ENCODE assay signal across 22 mouse cellular contexts in genomic region chr1:63134530-63134929, GRCm38 (mm10). TPM values are rescaled to one million over a fixed set of nuclear protein-coding genes. Genes with fewer than 3 reads are reported as not detected.
A peak's percentile ranks its signal among the peaks of the same experiment; 100 is the strongest.
DNase-seq lines count a peak whose midpoint lies in the region; ATAC-seq and TF ChIP-seq lines count a peak whose summit lies in the region.
"Had no signal": no experiment of that assay in that cellular context is flagged by ENCODE, and none has a peak within 500 bp of the region (broad histone marks: within the 10 kb centered on the region; RNA-seq: fewer than 3 reads in every experiment).

No protein-coding gene starts in this region.

- in situ Hi-C loops in ES-E14 (cut with MboI; ENCODE audit: low sequenced_read_pairs in 2 of 2, unreplicated experiment in 2 of 2): no loop called here

- H3K36me3 ChIP-seq in ES-Bruce4 (ENCODE audit: control insufficient read depth, insufficient read depth, low read length, poor library complexity, severe bottlenecking) (no peaks in the 10 kb centered on the region), ES-E14 (ENCODE audit: control insufficient read depth, insufficient read depth, low read length, poor library complexity, severe bottlenecking) (no peaks in the 10 kb centered on the region)
- peaks cover 3% of the 10 kb centered on the region; the same call in 1 of the 2 replicates for H3K36me3 ChIP-seq in liver, postnatal 0 days (replicated peaks; ENCODE audit: insufficient read depth, low read length)

- ATAC-seq in liver, postnatal 0 days: no peak
- ATAC-seq: activated CD4-positive, CD25-positive, alpha-beta regulatory T cell, adult 4 months; CD4-positive, CD25-positive, alpha-beta regulatory T cell, adult 4 months; forebrain, embryonic 13.5 days; forebrain, embryonic 15.5 days; forebrain, postnatal 0 days had no signal

- no peak overlapping the region for H3K4me2 ChIP-seq in liver, postnatal 0 days (ENCODE audit: low read depth, low read length)
- H3K4me2 ChIP-seq: embryonic facial prominence, embryonic 12.5 days; forebrain, embryonic 13.5 days; forebrain, embryonic 15.5 days had no signal

- H3K4me3 ChIP-seq in ES-Bruce4 (ENCODE audit: low read depth, low read length): no peak overlapping the region
- H3K4me3 ChIP-seq in ES-E14 (ENCODE audit: insufficient read depth in 1 of 2, low read depth in 1 of 2, low read length in 2 of 2, poor library complexity in 1 of 2, severe bottlenecking in 1 of 2): no peak overlapping the region
- no peak overlapping the region for H3K4me3 ChIP-seq in liver, postnatal 0 days (ENCODE audit: low read depth, low read length)
- H3K4me3 ChIP-seq: embryonic facial prominence, embryonic 10.5 days; embryonic facial prominence, embryonic 12.5 days; forebrain, embryonic 13.5 days; forebrain, embryonic 15.5 days had no signal

- TF ChIP-seq POLR2A in ES-Bruce4 (IDR thresholded peaks at IDR 0.05; ENCODE audit: insufficient read depth, low read length): no peak

- 77% methylated on average over 3 of the region's 3 CpGs for WGBS in liver, postnatal 0 days (ENCODE audit: insufficient replicate concordance)

- DNase-seq in ES-E14 (ENCODE audit: low read depth, low spot score): no peak
- peak; percentile 24 for DNase-seq in induced T-regulatory cell, adult 2 months (ENCODE audit: low read depth)
- no peak for DNase-seq in liver, postnatal 0 days
- DNase-seq in urinary bladder, postnatal 10 days (ENCODE audit: low spot score): no peak
- DNase-seq: adrenal gland, adult 8-10 months; adrenal gland, postnatal 14 days; adrenal gland, postnatal 36 days; B cell, adult 2 months; cerebellum, adult 11-12 months; cerebellum, adult 2 months; cerebellum, adult 9-10 months; cerebellum, postnatal 10 days; cerebellum, postnatal 25 days; forebrain, postnatal 0 days had no signal

- H3K4me1 ChIP-seq in ES-Bruce4 (ENCODE audit: control insufficient read depth, insufficient read depth, low read length) (peaks cover 7% of the 10 kb centered on the region), ES-E14 (ENCODE audit: control insufficient read depth in 2 of 2, insufficient read depth in 2 of 2, low read length in 2 of 2, poor library complexity in 1 of 2) (peaks cover 12 to 16% of the 10 kb centered on the region in 2 experiments)
- peaks cover 14% of the 10 kb centered on the region for H3K4me1 ChIP-seq in liver, postnatal 0 days (ENCODE audit: insufficient read depth)
- H3K4me1 ChIP-seq: forebrain, embryonic 15.5 days had no signal

- H3K9ac ChIP-seq in ES-Bruce4 (ENCODE audit: low read depth, poor library complexity, severe bottlenecking): no peak overlapping the region
- H3K9ac ChIP-seq in ES-E14 (ENCODE audit: insufficient read depth, low read depth, low read length, poor library complexity, severe bottlenecking): no peak overlapping the region
- no peak overlapping the region for H3K9ac ChIP-seq in liver, postnatal 0 days (replicated peaks)
- H3K9ac ChIP-seq: embryonic facial prominence, embryonic 12.5 days; forebrain, embryonic 13.5 days; forebrain, embryonic 15.5 days; forebrain, postnatal 0 days had no signal

- peak overlapping the region; percentile 79 for H3K27ac ChIP-seq in ES-Bruce4 (ENCODE audit: insufficient read depth, low read length)
- H3K27ac ChIP-seq in ES-E14 (ENCODE audit: insufficient read depth, low read depth, low read length, poor library complexity, severe bottlenecking): no peak overlapping the region; the same call in 1 of the 2 replicates
- no peak overlapping the region for H3K27ac ChIP-seq in liver, postnatal 0 days (ENCODE audit: low read depth)
- H3K27ac ChIP-seq: embryonic facial prominence, embryonic 10.5 days; embryonic facial prominence, embryonic 12.5 days; forebrain, embryonic 13.5 days; forebrain, embryonic 15.5 days had no signal

- no peak for TF ChIP-seq EP300 in ES-Bruce4 (IDR thresholded peaks at IDR 0.05; ENCODE audit: insufficient read depth, low read depth, low read length)
- TF ChIP-seq EP300 in liver, postnatal 0 days (IDR thresholded peaks at IDR 0.05; ENCODE audit: low read depth): no peak

- no peak for TF ChIP-seq CTCF in ES-Bruce4 (IDR thresholded peaks at IDR 0.05; ENCODE audit: low read depth, low read length)
- TF ChIP-seq CTCF in liver, postnatal 0 days (IDR thresholded peaks at IDR 0.05; ENCODE audit: low read depth): no peak

- H3K9me3 ChIP-seq in ES-Bruce4 (replicated peaks; ENCODE audit: control insufficient read depth, insufficient read depth, low read length, poor library complexity, severe bottlenecking) (no peaks in the 10 kb centered on the region), ES-E14 (ENCODE audit: control insufficient read depth, insufficient read depth, low read depth, low read length) (no peaks in the 10 kb centered on the region)
- no peaks in the 10 kb centered on the region for H3K9me3 ChIP-seq in liver, postnatal 0 days (ENCODE audit: low read length)
- H3K9me3 ChIP-seq: embryonic facial prominence, embryonic 10.5 days; embryonic facial prominence, embryonic 12.5 days; forebrain, embryonic 13.5 days; forebrain, embryonic 15.5 days had no signal

- H3K27me3 ChIP-seq in ES-Bruce4 (ENCODE audit: control insufficient read depth, insufficient read depth, low read length, poor library complexity, severe bottlenecking): no peaks in the 10 kb centered on the region
- no peaks in the 10 kb centered on the region for H3K27me3 ChIP-seq in liver, postnatal 0 days (ENCODE audit: insufficient read depth, low read length)
- H3K27me3 ChIP-seq: CH12.LX; embryonic facial prominence, embryonic 12.5 days; forebrain, embryonic 13.5 days; forebrain, embryonic 15.5 days had no signal

TF ChIP-seq in ES-E14, 5 proteins besides CTCF, POLR2A, EP300 and RAD21:
- TF ChIP-seq MAFK (IDR thresholded peaks at IDR 0.05; ENCODE audit: insufficient read depth, low read depth, low read length) (0 out of 2 replicates have a peak, but pooled peaks have one; percentile 40), HCFC1 (IDR thresholded peaks at IDR 0.05; ENCODE audit: borderline replicate concordance, insufficient read depth, low read length) (no peak)

RNA-seq across cellular contexts. Expression of gene Ino80d, which starts 20.1 kb away (rescaled TPM):
- 31.4 and 32.5 TPM in 2 replicates for polyA plus RNA-seq in ES-Bruce4 (2011; ENCODE audit: insufficient read depth, insufficient read length, low read depth, missing spikeins)
- total RNA-seq in ES-E14 (2012; rRNA removed): 17.5 and 17.8 TPM in 2 replicates
- polyA plus RNA-seq in liver, postnatal 0 days (2015; fragmentation: Nextera tagmentation; extraction: Ambion mirVana): 2.3 and 2.8 TPM in 2 replicates

RNA-seq across cellular contexts. Expression of gene Eef1b2, which starts 42.1 kb away (rescaled TPM):
- 2,024 and 2,095 TPM in 2 replicates for polyA plus RNA-seq in ES-Bruce4 (2011; ENCODE audit: insufficient read depth, insufficient read length, low read depth, missing spikeins)
- 1,668 and 1,913 TPM in 2 replicates for total RNA-seq in ES-E14 (2012; rRNA removed)
- polyA plus RNA-seq in liver, postnatal 0 days (2015; fragmentation: Nextera tagmentation; extraction: Ambion mirVana): 352 and 364 TPM in 2 replicates

RNA-seq across cellular contexts. Expression of gene Ndufs1, which starts 42.1 kb away (rescaled TPM):
- polyA plus RNA-seq in ES-Bruce4 (2011; ENCODE audit: insufficient read depth, insufficient read length, low read depth, missing spikeins): 106 and 110 TPM in 2 replicates
- total RNA-seq in ES-E14 (2012; rRNA removed): 84.2 and 101 TPM in 2 replicates
- 88.8 and 102 TPM in 2 replicates for polyA plus RNA-seq in liver, postnatal 0 days (2015; fragmentation: Nextera tagmentation; extraction: Ambion mirVana)
